Mouse (Mus musculus): ENCODE results near the gene Adam23.
"Not testable (repeated sequence)": the region's sequence is repeated elsewhere in the genome, so short reads cannot be mapped to it uniquely, and the experiment has no call there.

- TF ChIP-seq CTCF (IDR thresholded peaks at IDR 0.05; ENCODE audit: borderline replicate concordance, extremely low read depth, insufficient read depth, insufficient read length); POLR2A (IDR thresholded peaks at IDR 0.05; ENCODE audit: borderline replicate concordance, extremely low read depth, insufficient read depth, insufficient read length, poor library complexity, severe bottlenecking): not testable (repeated sequence)
Observed at GRCm38 (mm10) chr1:63630390-63630789, 184.7 kb downstream of the Adam23 start.

All from brain, embryonic 14.5 days (tissue).